Mouse (Mus musculus) C2C12 (cell line): ENCODE measurements around the gene Ift20.

Experiments
- CTCF ChIP-seq: IDR thresholded peaks from one replicate; pipeline ENCODE4 v1.5.1; 2011; ENCODE audit not compliant: control insufficient read depth, insufficient read depth, insufficient read length
- MYOD1 ChIP-seq: IDR thresholded peaks from one replicate; pipeline ENCODE4 v1.6.1; 2011; ENCODE audit warnings: low read depth; ENCODE audit not compliant: control insufficient read depth, insufficient read length

GRCm38 (mm10) chr11:78502909-78503650 lies 33.1 kb upstream of the Ift20 start, which contains the start of gene Sebox:
- TF ChIP-seq CTCF = no peak
- no peak for TF ChIP-seq MYOD1
